Mouse (Mus musculus): ENCODE data around the gene Neurl1b.

DNA sequence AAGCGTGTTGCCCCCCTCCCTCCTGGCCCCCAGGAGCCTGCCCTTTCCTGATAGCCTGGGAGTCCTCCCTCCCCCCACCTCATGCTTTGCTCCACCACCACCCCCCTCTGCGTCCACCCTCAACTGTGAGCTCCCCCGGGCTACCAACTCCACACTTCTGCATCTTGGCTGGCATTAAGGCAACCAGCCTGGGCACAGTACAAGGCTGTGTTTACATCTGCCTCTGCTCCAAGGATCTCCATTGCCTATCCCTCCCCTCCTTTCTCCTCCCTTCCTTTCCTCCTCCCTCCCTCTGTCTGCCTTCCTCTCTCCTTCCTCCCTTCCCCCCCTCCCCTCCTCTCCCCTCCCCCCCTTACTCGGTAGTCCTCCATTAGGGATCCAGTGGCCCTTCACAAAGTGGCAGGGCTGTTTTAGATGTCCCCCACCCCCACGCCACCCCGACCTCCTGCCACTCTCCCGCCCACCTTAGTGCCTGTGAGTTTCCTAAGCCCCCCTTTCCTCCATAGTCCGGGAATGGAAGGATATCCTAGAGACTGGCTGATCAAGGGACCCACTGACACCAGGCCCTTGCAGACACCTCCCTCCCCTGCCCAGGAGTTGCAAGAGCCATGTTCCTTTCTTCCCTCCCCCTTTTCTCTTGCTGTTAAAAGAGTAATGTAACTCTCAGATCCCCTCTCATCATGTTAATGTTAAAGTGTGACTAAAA lies 34.2 kb upstream of the Neurl1b start:
- no peak for TF ChIP-seq MAFK (IDR thresholded peaks at IDR 0.05; ENCODE audit: insufficient read depth, low read depth, low read length)
- no peak for TF ChIP-seq ZNF384 (IDR thresholded peaks at IDR 0.05; ENCODE audit: low read depth, low read length)
- no peak for TF ChIP-seq ZC3H11A (IDR thresholded peaks at IDR 0.05; ENCODE audit: borderline replicate concordance, low read depth, low read length)
- no peak for TF ChIP-seq HCFC1 (IDR thresholded peaks at IDR 0.05; ENCODE audit: borderline replicate concordance, insufficient read depth, low read length)

All from ES-E14 (cell line).